Mouse (Mus musculus) cortical plate, adult 2 months (tissue): ENCODE measurements around the gene Pip5k1c.

Experiments
- CTCF ChIP-seq: fragments of 200-500 bp; IDR thresholded peaks from 2 replicates; pipeline ENCODE4 v1.5.1; 2011; ENCODE audit warnings: mild to moderate bottlenecking, control low read depth, low read length; ENCODE audit not compliant: insufficient read depth; ENCODE audit errors: extremely low read depth
- POLR2A ChIP-seq: fragments of 200-500 bp; IDR thresholded peaks from 2 replicates; pipeline ENCODE4 v1.6.1; 2011; ENCODE audit warnings: mild to moderate bottlenecking, low read length, control low read depth; ENCODE audit not compliant: insufficient read depth; ENCODE audit errors: extremely low read depth

DNA sequence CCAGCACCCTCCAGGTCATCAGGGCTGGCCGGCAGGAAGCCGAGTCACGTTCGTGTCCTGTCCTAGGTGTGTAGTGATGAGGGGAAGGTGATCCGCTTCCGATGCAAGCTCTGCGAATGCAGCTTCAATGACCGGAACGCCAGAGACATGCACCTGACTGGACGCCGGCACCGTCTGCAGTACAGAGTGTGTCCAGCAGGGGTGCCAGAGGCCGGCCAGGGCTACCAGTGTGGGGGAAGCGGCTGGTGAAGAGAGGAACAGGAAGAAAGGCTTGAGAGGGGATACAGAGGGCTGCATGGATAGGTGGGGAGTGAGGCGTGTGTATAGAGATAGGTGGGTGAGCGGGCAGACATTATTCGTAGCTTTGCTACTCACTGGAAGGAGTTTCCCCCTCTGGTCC lies 48.2 kb upstream of the Pip5k1c start:
- TF ChIP-seq CTCF (peak; percentile 75), POLR2A (no peak)
